Mouse (Mus musculus) forebrain, embryonic 10.5 days (tissue): ENCODE results near the gene Tinagl1. TPM values are rescaled to one million over a fixed set of nuclear protein-coding genes. Genes with fewer than 3 reads are reported as not detected.

Experiments
- DNase-seq: peaks from one replicate; pipeline ENCODE4 v3.0.0-alpha.2; 2017; ENCODE audit warnings: low spot score; ENCODE audit errors: extremely low spot score
- H3K27ac ChIP-seq: fragments of 300-500 bp; sonication (generic); 2 replicates; pipeline ENCODE4 v1.5.1; 2016; ENCODE audit warnings: mild to moderate bottlenecking
- H3K27me3 ChIP-seq: fragments of 300-500 bp; sonication (generic); 2 replicates; pipeline ENCODE4 v1.6.1; 2016; ENCODE audit warnings: mild to moderate bottlenecking; ENCODE audit not compliant: poor library complexity, severe bottlenecking
- H3K36me3 ChIP-seq: fragments of 300-500 bp; sonication (generic); replicated peaks from 2 replicates; pipeline ENCODE4 v1.6.1; 2016; ENCODE audit warnings: mild to moderate bottlenecking, moderate library complexity
- H3K4me1 ChIP-seq: fragments of 300-500 bp; sonication (generic); 2 replicates; pipeline ENCODE4 v1.6.1; 2016
- H3K4me3 ChIP-seq: fragments of 300-500 bp; sonication (generic); 2 replicates; pipeline ENCODE4 v1.5.1; 2016; ENCODE audit warnings: mild to moderate bottlenecking, moderate library complexity
- H3K9me3 ChIP-seq: fragments of 300-500 bp; sonication (generic); 2 replicates; pipeline ENCODE4 v1.6.1; 2016; ENCODE audit warnings: mild to moderate bottlenecking, moderate library complexity
- WGBS: fragments of 180-500 bp; shearing (Covaris S2); methylation state at CpG from one replicate; pipeline ENCODE4 v1.1.7; 2016; 5-methylcytosine and 5-hydroxymethylcytosine counted together
- polyA plus RNA-seq: library from polyadenylated mRNA; unstranded; fragments of >200 nt; fragmentation: Nextera tagmentation; extraction: Ambion mirVana; gene quantifications from 2 replicates; pipeline ENCODE4 v1.2.1, GENCODE M21; 2016

The Tinagl1 gene
- polyA plus RNA-seq, 1 experiment from 2014 or later = 7.2 TPM

GRCm38 (mm10) chr4:130164121-130164520 lies 10.8 kb downstream of the Tinagl1 start:
- Histone ChIP-seq H3K4me3 (no peak overlapping the region), H3K9me3 (no peaks in the 10 kb centered on the region), H3K27me3 (peaks cover 94% of the 10 kb centered on the region), H3K27ac (no peak overlapping the region), H3K36me3 (no peaks in the 10 kb centered on the region), H3K4me1 (peaks cover 55% of the 10 kb centered on the region)
- WGBS = 70% methylated on average over 6 of the region's 6 CpGs
- DNase-seq = no peak

- peak; percentile 38 for DNase-seq
- WGBS = 3% methylated on average over 20 of the region's 20 CpGs
- peaks cover 88% of the 10 kb centered on the region for H3K27me3 ChIP-seq
- H3K4me3 ChIP-seq = peak overlapping the region; percentile 29
- H3K4me1 ChIP-seq = peaks cover 48% of the 10 kb centered on the region
- no peaks in the 10 kb centered on the region for H3K9me3 ChIP-seq
- no peaks in the 10 kb centered on the region for H3K36me3 ChIP-seq
- H3K27ac ChIP-seq = peak overlapping the region; percentile 48; the same call in 1 of the 2 replicates
Measured at GRCm38 (mm10) chr4:130163391-130163861, 11.5 kb downstream of the Tinagl1 start.

DNA sequence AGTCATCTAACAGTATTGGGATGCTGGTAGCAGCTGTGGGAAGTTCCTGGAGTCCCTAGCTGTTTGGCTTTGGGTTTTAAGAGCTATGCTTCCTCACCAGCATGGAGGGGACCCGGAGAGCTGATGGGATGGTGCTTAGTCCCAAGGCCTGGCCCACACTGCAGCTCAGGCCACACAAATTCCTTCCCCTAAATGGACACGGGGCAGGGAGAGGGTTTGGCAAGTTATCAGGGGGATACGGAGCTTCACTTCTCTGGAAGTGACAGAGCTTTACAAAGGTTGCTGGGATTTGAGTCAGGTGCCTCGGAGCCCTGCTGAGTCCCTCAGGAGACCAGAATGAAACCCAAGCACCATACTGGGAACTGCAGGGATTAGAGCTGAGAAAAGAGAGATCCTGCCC lies 13.6 kb downstream of the Tinagl1 start:
- Histone ChIP-seq H3K27me3 (peaks cover 67% of the 10 kb centered on the region), H3K9me3 (no peaks in the 10 kb centered on the region)
- 16% methylated on average over 4 of the region's 4 CpGs for WGBS

DNA sequence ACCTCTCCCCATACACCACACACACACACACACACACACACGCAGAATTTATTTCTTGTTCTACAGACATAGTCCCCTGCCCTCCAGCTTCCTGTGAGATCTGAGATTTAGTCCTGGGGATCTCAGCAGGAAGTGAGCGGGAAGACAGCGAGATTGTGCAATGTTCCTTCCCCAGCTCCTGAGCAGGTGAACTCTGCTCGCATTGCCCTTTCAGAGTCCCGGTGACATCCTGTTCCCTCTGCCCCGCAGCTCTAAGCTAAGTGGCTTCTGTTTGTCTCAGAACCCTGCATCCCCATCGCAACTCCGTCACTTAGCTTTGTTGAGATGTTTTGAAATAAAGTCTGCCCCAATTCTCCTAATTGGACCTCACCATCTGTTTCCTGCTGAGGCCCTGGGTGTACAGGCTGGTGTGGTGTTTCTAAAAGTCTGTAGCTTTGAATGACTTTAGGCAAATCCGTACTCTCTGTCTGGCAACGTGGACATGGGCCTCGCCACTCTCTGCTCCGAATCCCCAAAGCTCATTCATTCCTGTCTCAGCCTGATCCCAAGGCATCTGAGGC lies 18.0 kb downstream of the Tinagl1 start:
- Histone ChIP-seq H3K27ac (no peak overlapping the region), H3K4me1 (peaks cover 4% of the 10 kb centered on the region), H3K4me3 (no peak overlapping the region), H3K36me3 (no peaks in the 10 kb centered on the region), H3K9me3 (no peaks in the 10 kb centered on the region), H3K27me3 (peaks cover 44% of the 10 kb centered on the region)
- WGBS = 79% methylated on average over 12 of the region's 12 CpGs
- no peak for DNase-seq

More for the DNA sequence above, 13.6 kb downstream of the Tinagl1 start:
- Histone ChIP-seq H3K36me3 (no peaks in the 10 kb centered on the region), H3K4me3 (no peak overlapping the region), H3K4me1 (peaks cover 28% of the 10 kb centered on the region), H3K27ac (no peak overlapping the region)
- no peak for DNase-seq

DNA sequence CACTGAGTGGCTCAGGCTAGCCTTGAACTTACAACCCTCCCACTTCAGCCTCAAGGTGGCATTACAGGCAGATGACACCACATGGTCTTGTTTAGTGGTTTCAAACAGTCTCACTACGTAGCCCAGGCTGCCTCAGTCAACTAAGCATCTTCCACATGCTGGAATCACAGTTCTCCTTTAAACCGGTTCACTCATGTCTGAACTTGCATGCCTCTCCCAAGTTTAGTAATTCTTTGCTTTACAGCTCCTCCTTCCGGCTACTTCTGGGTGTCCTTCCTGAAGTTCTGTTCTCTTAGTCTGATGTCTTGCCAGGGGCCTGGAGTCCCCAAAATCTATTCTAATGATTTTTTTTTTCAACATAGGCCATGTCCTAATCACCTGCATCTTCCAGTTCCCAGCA lies 20.7 kb downstream of the Tinagl1 start:
- no peak overlapping the region for H3K4me3 ChIP-seq
- no peaks in the 10 kb centered on the region for H3K36me3 ChIP-seq
- 87% methylated on average over 3 of the region's 3 CpGs for WGBS

DNA sequence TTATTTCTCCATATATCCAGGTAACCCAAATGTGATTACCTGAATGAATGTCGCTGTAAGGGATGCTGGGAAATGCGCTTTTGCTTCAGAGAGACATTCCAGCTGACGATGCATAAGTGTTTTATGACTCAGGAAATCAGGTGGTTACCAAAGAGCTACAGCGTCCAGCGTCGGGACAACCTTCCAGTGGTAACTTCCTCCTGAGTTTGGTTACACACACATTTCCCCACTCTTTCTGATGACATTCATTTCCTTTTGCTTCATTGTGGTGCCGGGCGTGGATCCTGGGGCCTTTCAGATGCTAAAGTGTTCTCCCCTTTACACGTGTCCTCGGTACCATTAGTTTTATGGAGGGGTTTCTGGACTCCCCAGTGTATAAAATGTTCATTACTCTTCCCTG lies 26.5 kb downstream of the Tinagl1 start:
- 88% methylated on average over 10 of the region's 10 CpGs for WGBS
- Histone ChIP-seq H3K4me3 (no peak overlapping the region), H3K27ac (no peak overlapping the region), H3K36me3 (no peaks in the 10 kb centered on the region), H3K9me3 (no peaks in the 10 kb centered on the region; the same call in 1 of the 2 replicates), H3K4me1 (no peaks in the 10 kb centered on the region), H3K27me3 (peaks cover 30% of the 10 kb centered on the region)
- no peak for DNase-seq

More for the DNA sequence above, 20.7 kb downstream of the Tinagl1 start:
- Histone ChIP-seq H3K27me3 (peaks cover 27% of the 10 kb centered on the region), H3K9me3 (no peaks in the 10 kb centered on the region), H3K4me1 (no peaks in the 10 kb centered on the region), H3K27ac (no peak overlapping the region)
- DNase-seq = no peak

DNA sequence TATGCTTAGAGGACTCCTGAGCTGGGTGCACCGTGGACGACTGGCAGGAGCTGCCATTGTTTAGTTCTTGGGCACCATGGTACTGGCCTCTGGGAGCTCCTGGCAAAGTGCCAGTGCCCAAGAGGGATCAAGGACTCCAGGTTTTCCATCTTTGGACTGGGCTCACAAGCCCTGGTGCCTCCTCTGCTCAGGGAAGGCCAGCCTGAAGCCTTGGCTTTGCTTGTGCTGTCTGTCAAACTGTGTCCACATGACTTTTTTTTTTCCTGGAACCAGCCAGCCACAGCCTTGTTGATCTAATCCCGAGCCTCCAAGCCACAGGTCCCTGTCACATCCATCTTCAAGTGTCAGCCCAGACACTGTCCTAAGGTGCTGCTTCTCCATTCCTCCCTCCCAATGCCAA lies 33.1 kb downstream of the Tinagl1 start:
- Histone ChIP-seq H3K27me3 (peaks cover 72% of the 10 kb centered on the region), H3K27ac (no peak overlapping the region), H3K4me1 (peaks cover 20% of the 10 kb centered on the region), H3K36me3 (no peaks in the 10 kb centered on the region), H3K4me3 (no peak overlapping the region), H3K9me3 (no peaks in the 10 kb centered on the region; the same call in 1 of the 2 replicates)
- WGBS = 74% methylated on average over 3 of the region's 3 CpGs
- DNase-seq = no peak

DNA sequence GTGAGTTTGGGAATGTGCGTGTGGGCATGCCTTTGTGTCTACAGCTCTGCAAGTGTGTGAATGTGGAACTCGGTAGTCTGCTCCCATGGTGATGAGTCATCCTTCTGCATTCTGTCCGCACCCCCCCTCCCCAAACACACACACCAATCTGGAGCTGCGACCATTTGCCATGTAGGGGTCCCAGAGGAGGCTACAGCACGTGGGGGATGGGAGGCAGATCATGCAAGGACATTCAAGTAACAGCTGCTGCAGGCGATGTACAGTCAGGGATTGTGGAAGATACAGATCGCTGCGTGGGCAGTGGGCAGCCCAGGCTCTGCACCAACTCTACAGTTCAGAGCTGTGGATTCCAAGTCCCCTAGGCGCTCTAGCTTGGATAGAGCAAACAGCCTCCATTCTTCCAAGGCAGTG lies 33.9 kb downstream of the Tinagl1 start:
- no peak for DNase-seq
- 73% methylated on average over 9 of the region's 9 CpGs for WGBS

GRCm38 (mm10) chr4:130139214-130139492 lies 35.8 kb downstream of the Tinagl1 start, which contains the start of gene Hcrtr1:
Gene Hcrtr1, minus strand, starts transcription at chr4:130139359.
- no peaks in the 10 kb centered on the region for H3K36me3 ChIP-seq
- H3K9me3 ChIP-seq = no peaks in the 10 kb centered on the region
- DNase-seq = no peak
- WGBS = under 1% methylated on average over 15 of the region's 15 CpGs
- peak within 1 kb of the TSS; percentile 71 for H3K27ac ChIP-seq
- peaks cover 82% of the 10 kb centered on the region for H3K27me3 ChIP-seq
- peak within 1 kb of the TSS; percentile 56 for H3K4me3 ChIP-seq
- H3K4me1 ChIP-seq = peaks cover 37% of the 10 kb centered on the region

More for the DNA sequence above, 33.9 kb downstream of the Tinagl1 start:
- no peak overlapping the region for H3K4me3 ChIP-seq
- peaks cover 20% of the 10 kb centered on the region for H3K4me1 ChIP-seq
- H3K27me3 ChIP-seq = peaks cover 77% of the 10 kb centered on the region
- no peaks in the 10 kb centered on the region for H3K36me3 ChIP-seq
- H3K27ac ChIP-seq = no peak overlapping the region
- H3K9me3 ChIP-seq = no peaks in the 10 kb centered on the region; the same call in 1 of the 2 replicates

DNA sequence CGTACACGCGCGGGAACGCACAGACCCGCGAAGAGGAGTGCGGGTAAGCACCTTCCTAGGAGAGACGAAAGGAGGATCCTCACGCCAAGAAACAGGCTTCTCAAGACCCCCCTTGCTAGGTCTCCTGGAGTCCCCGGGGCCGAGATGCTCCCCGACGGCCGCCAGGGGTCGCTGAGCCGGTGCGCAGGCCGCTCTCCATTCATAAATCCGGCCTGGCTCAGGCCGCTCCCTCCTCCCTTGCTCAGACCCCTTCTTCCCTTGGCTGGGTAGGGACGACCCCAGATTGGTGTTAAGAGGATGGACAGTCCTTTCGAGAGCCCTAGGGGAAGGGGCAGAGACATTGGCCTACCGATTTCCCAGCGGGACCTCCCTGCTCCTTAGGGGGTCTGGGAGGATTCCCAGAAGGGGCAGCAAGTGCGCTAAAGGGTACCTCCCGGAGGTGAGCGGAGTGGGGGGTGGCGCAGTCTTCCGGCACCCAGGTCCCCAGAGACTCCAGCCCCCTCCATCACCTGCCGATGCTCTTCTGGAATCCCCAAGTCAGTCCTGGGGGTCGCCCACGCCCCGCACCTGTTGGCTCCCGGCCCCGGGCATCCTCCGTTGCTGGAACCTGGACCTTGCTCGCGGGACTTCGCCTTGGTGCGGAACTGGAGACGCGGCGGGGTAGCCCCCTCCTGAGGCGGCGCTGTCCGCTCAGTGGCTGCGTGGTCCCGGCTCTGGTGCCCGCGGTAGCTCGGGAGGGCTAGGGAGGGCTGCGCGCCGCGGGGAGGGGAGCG lies 36.3 kb downstream of the Tinagl1 start:
- peaks cover 80% of the 10 kb centered on the region for H3K27me3 ChIP-seq
- WGBS = under 1% methylated on average over 57 of the region's 57 CpGs
- no peaks in the 10 kb centered on the region for H3K9me3 ChIP-seq
- H3K27ac ChIP-seq = peak overlapping the region; percentile 71
- peak; percentile 84 for DNase-seq
- H3K4me3 ChIP-seq = peak overlapping the region; percentile 56
- H3K4me1 ChIP-seq = peaks cover 39% of the 10 kb centered on the region
- no peaks in the 10 kb centered on the region for H3K36me3 ChIP-seq

- DNase-seq = no peak
- Histone ChIP-seq H3K27me3 (peaks cover 32% of the 10 kb centered on the region), H3K4me3 (no peak overlapping the region), H3K36me3 (no peaks in the 10 kb centered on the region), H3K27ac (no peak overlapping the region; the same call in 1 of the 2 replicates), H3K9me3 (no peaks in the 10 kb centered on the region), H3K4me1 (peaks cover 47% of the 10 kb centered on the region)
- WGBS = 77% methylated on average over 6 of the region's 6 CpGs
Measured at GRCm38 (mm10) chr4:130133399-130133798, 41.5 kb downstream of the Tinagl1 start.

DNA sequence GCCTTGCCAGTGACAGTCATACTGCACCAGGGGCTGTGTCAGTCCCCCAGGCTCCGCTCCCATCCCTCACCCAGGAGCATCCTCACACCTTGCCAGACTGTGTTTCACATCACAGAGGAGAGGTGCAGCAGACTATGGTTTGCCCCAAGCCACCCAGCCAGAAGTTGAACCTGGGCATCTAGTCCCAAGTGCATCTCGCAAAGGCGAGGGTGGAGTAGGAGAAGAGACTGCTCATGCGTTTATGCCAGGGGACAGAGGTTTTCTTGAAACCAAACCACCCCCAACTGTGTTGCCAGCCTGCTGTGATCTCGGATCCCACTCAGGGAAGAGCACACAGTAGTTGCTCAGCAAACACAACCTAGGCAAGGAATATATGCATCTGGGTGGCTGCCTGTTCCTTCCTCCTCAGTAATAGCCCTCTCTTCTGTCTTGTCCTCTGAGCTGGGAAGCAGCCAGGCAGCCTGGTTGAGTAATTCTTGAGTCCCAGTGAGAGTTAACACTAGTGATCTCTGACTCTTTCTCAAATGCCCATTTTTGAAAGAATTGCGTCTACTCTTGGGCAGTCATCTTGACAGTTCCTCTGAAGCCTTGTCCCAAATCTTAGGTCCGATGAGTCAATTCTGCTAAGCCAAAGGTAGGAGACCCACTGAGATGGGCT lies 43.3 kb downstream of the Tinagl1 start:
- WGBS = 88% methylated on average over 7 of the region's 7 CpGs
- H3K4me3 ChIP-seq = no peak overlapping the region
- peaks cover 17% of the 10 kb centered on the region for H3K36me3 ChIP-seq
- peaks cover 13% of the 10 kb centered on the region for H3K27me3 ChIP-seq
- H3K4me1 ChIP-seq = peaks cover 47% of the 10 kb centered on the region
- DNase-seq = no peak
- H3K9me3 ChIP-seq = no peaks in the 10 kb centered on the region
- no peak overlapping the region for H3K27ac ChIP-seq
